Mouse (Mus musculus): ENCODE measurements around the gene Stk19. TPM values are rescaled to one million over a fixed set of nuclear protein-coding genes. Genes with fewer than 3 reads are reported as not detected.

Stk19 gene
- total RNA-seq (2021) (1 to 10 TPM; 8.5 to 9.5 TPM), polyA plus RNA-seq (2012; rRNA removed) (14.1 and 17.3 TPM in 2 replicates)
- long read RNA-seq, partial matches to known transcripts, result 3 of 7 reads
- long read RNA-seq, other reads (novel, unspliced or antisense), result 0 of 7 reads

GRCm38 (mm10) chr17:34836856-34837221 lies at the start of gene Stk19, which contains the start of gene Dxo:
Gene Stk19, minus strand, starts transcription at chr17:34836945.
Gene Dxo, plus strand, starts transcription at chr17:34837019.
- H3K79me2 ChIP-seq (replicated peaks; ENCODE audit: control insufficient read depth, insufficient read depth, low read length), result peaks cover 2% of the 10 kb centered on the region; the same call in 1 of the 2 replicates
- H3K36me3 ChIP-seq (ENCODE audit: control insufficient read depth, insufficient read depth, low read length), result no peaks in the 10 kb centered on the region
- TF ChIP-seq EP300 (IDR thresholded peaks at IDR 0.05; ENCODE audit: insufficient read depth, low read depth, low read length), result 0 out of 2 replicates have a peak, but pooled peaks have one; percentile 8
- TF ChIP-seq POLR2A (IDR thresholded peaks at IDR 0.05; ENCODE audit: insufficient read depth, low read depth, low read length), result peak; percentile 89
- TF ChIP-seq CTCF (IDR thresholded peaks at IDR 0.05), result no peak
- H3K4me3 ChIP-seq, result peak within 1 kb of the TSS; percentile 63
- peak within 1 kb of the TSS; percentile 71 for H3K9ac ChIP-seq (ENCODE audit: low read depth, low read length)
- H3K27me3 ChIP-seq (ENCODE audit: control insufficient read depth, insufficient read depth, low read length), result no peaks in the 10 kb centered on the region
- intact Hi-C loops (cut with DNase I), result loop anchor here (1.0 to 10.0 kb wide), 3 partner anchors 13 to 408 kb away; partner anchors contain the start of genes Ddx39b, Lsm2, Nelfe and Skiv2l
- H3K4me1 ChIP-seq (ENCODE audit: control insufficient read depth, insufficient read depth, low read length), result peaks cover 4% of the 10 kb centered on the region
- peak; percentile 96 to 97 for DNase-seq
- H3K27ac ChIP-seq, result peak within 1 kb of the TSS; percentile 74
- under 1% methylated on average over 40 of the region's 40 CpGs for WGBS

- Histone ChIP-seq H3K27me3 (ENCODE audit: control insufficient read depth, insufficient read depth, low read length) (no peaks in the 10 kb centered on the region), H3K36me3 (ENCODE audit: control insufficient read depth, insufficient read depth, low read length) (no peaks in the 10 kb centered on the region), H3K9ac (ENCODE audit: low read depth, low read length) (no peak overlapping the region), H3K4me1 (ENCODE audit: control insufficient read depth, insufficient read depth, low read length) (no peaks in the 10 kb centered on the region), H3K27ac (no peak overlapping the region), H3K4me3 (no peak overlapping the region), H3K79me2 (replicated peaks; ENCODE audit: control insufficient read depth, insufficient read depth, low read length) (no peaks in the 10 kb centered on the region)
- WGBS, result 70% methylated on average over 3 of the region's 3 CpGs
- TF ChIP-seq CTCF (IDR thresholded peaks at IDR 0.05) (no peak), POLR2A (IDR thresholded peaks at IDR 0.05; ENCODE audit: insufficient read depth, low read depth, low read length) (no peak), EP300 (IDR thresholded peaks at IDR 0.05; ENCODE audit: insufficient read depth, low read depth, low read length) (no peak)
- DNase-seq, result no peak
- intact Hi-C loops (cut with DNase I), result no loop called here
These were observed 48.9 kb upstream of the Stk19 start for GRCm38 (mm10) chr17:34885615-34886014.

GRCm38 (mm10) chr17:34884704-34885103 lies 48.0 kb upstream of the Stk19 start:
- no peak for TF ChIP-seq POLR2A (IDR thresholded peaks at IDR 0.05; ENCODE audit: insufficient read depth, low read depth, low read length)
- no peak for TF ChIP-seq EP300 (IDR thresholded peaks at IDR 0.05; ENCODE audit: insufficient read depth, low read depth, low read length)
- no peak for TF ChIP-seq CTCF (IDR thresholded peaks at IDR 0.05)
- Histone ChIP-seq H3K27me3 (ENCODE audit: control insufficient read depth, insufficient read depth, low read length) (no peaks in the 10 kb centered on the region), H3K27ac (no peak overlapping the region), H3K4me1 (ENCODE audit: control insufficient read depth, insufficient read depth, low read length) (no peaks in the 10 kb centered on the region), H3K9ac (ENCODE audit: low read depth, low read length) (no peak overlapping the region), H3K36me3 (ENCODE audit: control insufficient read depth, insufficient read depth, low read length) (no peaks in the 10 kb centered on the region), H3K4me3 (no peak overlapping the region), H3K79me2 (replicated peaks; ENCODE audit: control insufficient read depth, insufficient read depth, low read length) (no peaks in the 10 kb centered on the region)
- 90% methylated on average over 6 of the region's 6 CpGs for WGBS
- DNase-seq, result no peak
- intact Hi-C loops (cut with DNase I), result no loop called here

GRCm38 (mm10) chr17:34883332-34883731 lies 46.6 kb upstream of the Stk19 start:
- no peak for DNase-seq
- intact Hi-C loops (cut with DNase I), result no loop called here
- H3K4me3 ChIP-seq, result no peak overlapping the region
- no peaks in the 10 kb centered on the region for H3K4me1 ChIP-seq (ENCODE audit: control insufficient read depth, insufficient read depth, low read length)
- H3K27me3 ChIP-seq (ENCODE audit: control insufficient read depth, insufficient read depth, low read length), result no peaks in the 10 kb centered on the region
- H3K9ac ChIP-seq (ENCODE audit: low read depth, low read length), result no peak overlapping the region
- no peak overlapping the region for H3K27ac ChIP-seq
- 73% methylated on average over 3 of the region's 3 CpGs for WGBS
- no peak for TF ChIP-seq POLR2A (IDR thresholded peaks at IDR 0.05; ENCODE audit: insufficient read depth, low read depth, low read length)
- TF ChIP-seq CTCF (IDR thresholded peaks at IDR 0.05), result no peak
- no peak for TF ChIP-seq EP300 (IDR thresholded peaks at IDR 0.05; ENCODE audit: insufficient read depth, low read depth, low read length)
- H3K79me2 ChIP-seq (replicated peaks; ENCODE audit: control insufficient read depth, insufficient read depth, low read length), result no peaks in the 10 kb centered on the region
- no peaks in the 10 kb centered on the region for H3K36me3 ChIP-seq (ENCODE audit: control insufficient read depth, insufficient read depth, low read length)

- Histone ChIP-seq H3K79me2 (replicated peaks; ENCODE audit: control insufficient read depth, insufficient read depth, low read length) (no peaks in the 10 kb centered on the region), H3K27ac (no peak within 1 kb of the TSS), H3K4me1 (ENCODE audit: control insufficient read depth, insufficient read depth, low read length) (no peaks in the 10 kb centered on the region), H3K36me3 (ENCODE audit: control insufficient read depth, insufficient read depth, low read length) (no peaks in the 10 kb centered on the region), H3K4me3 (no peak within 1 kb of the TSS), H3K27me3 (ENCODE audit: control insufficient read depth, insufficient read depth, low read length) (no peaks in the 10 kb centered on the region), H3K9ac (ENCODE audit: low read depth, low read length) (no peak within 1 kb of the TSS)
- TF ChIP-seq EP300 (IDR thresholded peaks at IDR 0.05; ENCODE audit: insufficient read depth, low read depth, low read length) (no peak), CTCF (IDR thresholded peaks at IDR 0.05) (no peak), POLR2A (IDR thresholded peaks at IDR 0.05; ENCODE audit: insufficient read depth, low read depth, low read length) (no peak)
- 22% methylated on average over 15 of the region's 15 CpGs for WGBS
- no peak for DNase-seq
- intact Hi-C loops (cut with DNase I), result no loop called here
These were observed 45.1 kb upstream of the Stk19 start, which contains the start of gene Gm20547 for GRCm38 (mm10) chr17:34881683-34882310. Gene Gm20547, minus strand, starts transcription at chr17:34882042.

- no peak overlapping the region for H3K4me3 ChIP-seq
These were observed 44.4 kb upstream of the Stk19 start for GRCm38 (mm10) chr17:34881166-34881565.

More at GRCm38 (mm10) chr17:34881166-34881565, 44.4 kb upstream of the Stk19 start:
- Histone ChIP-seq H3K27ac (no peak overlapping the region), H3K4me1 (ENCODE audit: control insufficient read depth, insufficient read depth, low read length) (no peaks in the 10 kb centered on the region), H3K36me3 (ENCODE audit: control insufficient read depth, insufficient read depth, low read length) (no peaks in the 10 kb centered on the region), H3K27me3 (ENCODE audit: control insufficient read depth, insufficient read depth, low read length) (no peaks in the 10 kb centered on the region), H3K9ac (ENCODE audit: low read depth, low read length) (no peak overlapping the region), H3K79me2 (replicated peaks; ENCODE audit: control insufficient read depth, insufficient read depth, low read length) (no peaks in the 10 kb centered on the region)
- DNase-seq, result no peak
- intact Hi-C loops (cut with DNase I), result no loop called here
- TF ChIP-seq CTCF (IDR thresholded peaks at IDR 0.05), result no peak
- TF ChIP-seq EP300 (IDR thresholded peaks at IDR 0.05; ENCODE audit: insufficient read depth, low read depth, low read length), result no peak
- no peak for TF ChIP-seq POLR2A (IDR thresholded peaks at IDR 0.05; ENCODE audit: insufficient read depth, low read depth, low read length)
